Mouse (Mus musculus) neural tube, embryonic 15.5 days (tissue): ENCODE measurements around the gene Ercc1. TPM values are rescaled to one million over a fixed set of nuclear protein-coding genes. Genes with fewer than 3 reads are reported as not detected.

Experiments
- ATAC-seq: fragments of 200-750 bp; cut with Nextera tagmentation; 2 replicates; pipeline ENCODE4 v1.8.0; 2017; ENCODE audit warnings: mild to moderate bottlenecking, moderate TSS enrichment, moderate library complexity; ENCODE audit not compliant: low FRiP score
- H3K27ac ChIP-seq: fragments of 300-500 bp; sonication (generic); replicated peaks from 2 replicates; pipeline ENCODE4 v1.5.1; 2015; ENCODE audit warnings: mild to moderate bottlenecking, inconsistent platforms
- H3K27me3 ChIP-seq: fragments of 300-500 bp; sonication (generic); replicated peaks from 2 replicates; pipeline ENCODE4 v1.6.1; 2015; ENCODE audit warnings: inconsistent platforms
- H3K36me3 ChIP-seq: fragments of 300-500 bp; sonication (generic); 2 replicates; pipeline ENCODE4 v1.6.1; 2015; ENCODE audit warnings: inconsistent platforms
- H3K4me1 ChIP-seq: fragments of 300-500 bp; sonication (generic); 2 replicates; pipeline ENCODE4 v1.6.1; 2015; ENCODE audit warnings: inconsistent platforms
- H3K4me2 ChIP-seq: fragments of 300-500 bp; sonication (generic); 2 replicates; pipeline ENCODE4 v1.6.1; 2015; ENCODE audit warnings: inconsistent platforms, mild to moderate bottlenecking, moderate library complexity
- H3K4me3 ChIP-seq: fragments of 300-500 bp; sonication (generic); replicated peaks from 2 replicates; pipeline ENCODE4 v1.5.1; 2015; ENCODE audit warnings: mild to moderate bottlenecking, inconsistent platforms
- H3K9ac ChIP-seq: fragments of 300-500 bp; sonication (generic); replicated peaks from 2 replicates; pipeline ENCODE4 v1.6.1; 2015; ENCODE audit warnings: mild to moderate bottlenecking, inconsistent platforms
- H3K9me3 ChIP-seq: fragments of 300-500 bp; sonication (generic); replicated peaks from 2 replicates; pipeline ENCODE4 v1.6.1; 2016; ENCODE audit warnings: inconsistent platforms
- WGBS: fragments of 180-500 bp; shearing (Covaris S2); methylation state at CpG from one replicate; pipeline ENCODE4 v1.1.7; 2015; ENCODE audit warnings: mixed read lengths; 5-methylcytosine and 5-hydroxymethylcytosine counted together
- polyA plus RNA-seq: library from polyadenylated mRNA; unstranded; fragments of >200 nt; fragmentation: Nextera tagmentation; extraction: Ambion mirVana; gene quantifications from 2 replicates; pipeline ENCODE4 v1.2.1, GENCODE M21; 2015

The Ercc1 gene
- 78.5 and 93.5 TPM in 2 replicates for polyA plus RNA-seq

DNA sequence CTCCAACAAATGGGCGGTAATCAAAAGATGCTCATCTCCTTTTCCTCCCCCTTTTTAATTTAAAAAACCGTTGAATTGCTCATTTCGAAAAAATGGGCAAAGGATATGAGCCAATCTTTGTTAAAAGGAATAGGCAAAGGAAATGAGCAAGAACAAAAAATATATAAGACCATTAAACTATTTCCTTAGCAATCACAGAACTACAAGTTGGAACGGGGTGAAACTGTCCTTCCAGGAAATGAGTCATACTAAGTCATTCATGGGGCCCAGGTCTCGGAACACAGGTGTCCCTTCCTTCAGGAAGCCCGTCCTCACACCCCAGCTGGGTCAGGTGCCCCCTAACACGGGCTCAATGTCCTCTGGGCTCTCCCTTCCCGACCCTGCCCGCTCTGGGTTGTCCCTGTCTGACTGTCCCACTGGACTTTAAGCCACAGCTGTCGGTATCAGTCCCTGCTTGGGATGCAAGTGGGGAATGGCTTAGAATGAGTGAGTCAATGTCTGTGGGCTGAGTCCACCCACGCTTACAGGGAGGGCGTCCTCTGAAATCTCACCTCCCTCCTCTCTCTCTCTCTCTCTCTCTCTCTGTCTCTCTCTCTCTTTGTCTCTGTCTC lies at the start of gene Ercc1:
Ercc1 (plus strand) TSS at position 542 of the 611 bp plus-strand sequence.
- peak within 1 kb of the TSS; percentile 73 for H3K9ac ChIP-seq
- 28% methylated on average over 12 of the region's 12 CpGs for WGBS
- H3K27ac ChIP-seq = peak within 1 kb of the TSS; percentile 91
- H3K27me3 ChIP-seq = peaks cover 15% of the 10 kb centered on the region
- H3K4me3 ChIP-seq = peak within 1 kb of the TSS; percentile 80
- no peaks in the 10 kb centered on the region for H3K9me3 ChIP-seq
- H3K4me1 ChIP-seq = peaks cover 47% of the 10 kb centered on the region
- ATAC-seq = peak; percentile 23; the same call in 1 of the 2 replicates
- peaks cover 15% of the 10 kb centered on the region for H3K36me3 ChIP-seq
- peak within 1 kb of the TSS; percentile 98 for H3K4me2 ChIP-seq

DNA sequence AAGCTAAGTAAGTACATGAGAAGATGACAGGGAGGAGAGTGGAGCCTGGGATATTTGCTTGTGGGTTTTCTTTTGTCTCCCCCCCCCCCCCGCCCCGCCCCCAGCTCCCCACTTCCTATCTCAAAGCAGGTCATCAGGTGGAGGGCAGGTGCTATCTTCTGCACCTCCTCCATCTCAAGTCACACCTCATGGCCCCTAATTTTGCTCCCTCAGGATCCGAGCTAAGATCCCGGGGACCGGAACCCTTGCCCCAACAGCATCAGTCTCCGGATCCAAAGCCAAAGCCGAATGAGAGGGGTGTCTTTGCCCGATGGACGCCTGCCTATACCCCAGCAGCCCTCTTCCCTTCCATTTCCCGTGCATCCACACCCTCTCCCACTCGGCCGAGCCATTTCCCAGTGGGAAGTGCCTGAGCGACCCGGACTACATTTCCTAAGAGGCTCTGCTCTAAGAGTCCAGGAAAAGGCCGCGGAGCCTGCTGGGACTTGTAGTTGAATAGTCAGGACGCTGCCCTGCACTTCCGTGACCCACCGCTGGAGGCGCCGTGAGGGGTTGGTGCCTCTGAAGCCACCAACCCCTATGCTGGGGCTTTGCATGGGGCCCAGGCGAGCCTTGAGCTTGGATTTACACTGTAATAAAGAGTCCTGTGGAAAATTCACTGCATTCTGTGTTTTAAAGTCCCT lies 48.9 kb upstream of the Ercc1 start:
- H3K36me3 ChIP-seq = peaks cover 20% of the 10 kb centered on the region
- no peak overlapping the region for H3K9ac ChIP-seq
- H3K4me1 ChIP-seq = peaks cover 16% of the 10 kb centered on the region
- H3K4me3 ChIP-seq = no peak overlapping the region; the same call in 1 of the 2 replicates
- H3K9me3 ChIP-seq = no peaks in the 10 kb centered on the region
- no peaks in the 10 kb centered on the region for H3K27me3 ChIP-seq
- 14% methylated on average over 21 of the region's 22 CpGs for whole genome bisulfite sequencing
- peak overlapping the region; percentile 37; the same call in 1 of the 2 replicates for H3K27ac ChIP-seq
- H3K4me2 ChIP-seq = peak overlapping the region; percentile 52
- ATAC-seq = peak; percentile 60

DNA sequence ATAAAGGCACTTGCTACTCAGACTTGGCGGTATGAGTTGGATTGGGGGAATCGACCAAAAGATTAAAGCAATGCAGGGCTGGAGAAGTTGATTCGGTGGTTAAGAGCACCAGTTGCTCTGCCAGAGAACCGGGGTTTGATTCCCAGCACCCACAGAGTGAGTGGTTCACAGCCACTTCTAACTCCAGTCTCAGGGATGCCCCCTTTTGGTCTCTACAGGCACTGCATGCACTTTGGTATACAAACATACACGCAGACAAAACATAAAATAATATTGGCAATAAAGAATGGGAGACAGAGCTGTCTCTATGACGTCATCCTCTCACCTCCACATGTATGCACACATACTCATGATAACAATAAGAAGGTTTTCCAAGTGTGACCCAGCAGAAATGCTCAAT lies 47.5 kb upstream of the Ercc1 start:
- H3K4me3 ChIP-seq = no peak overlapping the region
- no peak overlapping the region for H3K9ac ChIP-seq
- 88% methylated on average over 6 of the region's 6 CpGs for WGBS
- H3K4me1 ChIP-seq = peaks cover 16% of the 10 kb centered on the region
- H3K27me3 ChIP-seq = peaks cover 3% of the 10 kb centered on the region
- no peak for ATAC-seq
- H3K27ac ChIP-seq = no peak overlapping the region
- H3K4me2 ChIP-seq = no peak overlapping the region
- H3K9me3 ChIP-seq = no peaks in the 10 kb centered on the region
- H3K36me3 ChIP-seq = peaks cover 20% of the 10 kb centered on the region

GRCm38 (mm10) chr7:19297794-19298193 lies 46.8 kb upstream of the Ercc1 start:
- H3K4me1 ChIP-seq = peaks cover 21% of the 10 kb centered on the region
- 93% methylated on average over 5 of the region's 5 CpGs for WGBS
- H3K4me3 ChIP-seq = no peak overlapping the region
- no peak overlapping the region for H3K9ac ChIP-seq
- no peak overlapping the region for H3K4me2 ChIP-seq
- H3K36me3 ChIP-seq = peaks cover 20% of the 10 kb centered on the region
- H3K27ac ChIP-seq = no peak overlapping the region
- H3K27me3 ChIP-seq = peaks cover 10% of the 10 kb centered on the region
- no peaks in the 10 kb centered on the region for H3K9me3 ChIP-seq
- ATAC-seq = no peak

- Histone ChIP-seq H3K4me3 (no peak overlapping the region), H3K4me1 (peaks cover 29% of the 10 kb centered on the region), H3K27me3 (peaks cover 24% of the 10 kb centered on the region), H3K4me2 (no peak overlapping the region), H3K9ac (no peak overlapping the region), H3K9me3 (no peaks in the 10 kb centered on the region), H3K36me3 (peaks cover 7% of the 10 kb centered on the region; the same call in 1 of the 2 replicates), H3K27ac (no peak overlapping the region)
- 19% methylated on average over 3 of the region's 3 CpGs for WGBS
- ATAC-seq = no peak
These were observed 45.4 kb upstream of the Ercc1 start for GRCm38 (mm10) chr7:19299194-19299593.

DNA sequence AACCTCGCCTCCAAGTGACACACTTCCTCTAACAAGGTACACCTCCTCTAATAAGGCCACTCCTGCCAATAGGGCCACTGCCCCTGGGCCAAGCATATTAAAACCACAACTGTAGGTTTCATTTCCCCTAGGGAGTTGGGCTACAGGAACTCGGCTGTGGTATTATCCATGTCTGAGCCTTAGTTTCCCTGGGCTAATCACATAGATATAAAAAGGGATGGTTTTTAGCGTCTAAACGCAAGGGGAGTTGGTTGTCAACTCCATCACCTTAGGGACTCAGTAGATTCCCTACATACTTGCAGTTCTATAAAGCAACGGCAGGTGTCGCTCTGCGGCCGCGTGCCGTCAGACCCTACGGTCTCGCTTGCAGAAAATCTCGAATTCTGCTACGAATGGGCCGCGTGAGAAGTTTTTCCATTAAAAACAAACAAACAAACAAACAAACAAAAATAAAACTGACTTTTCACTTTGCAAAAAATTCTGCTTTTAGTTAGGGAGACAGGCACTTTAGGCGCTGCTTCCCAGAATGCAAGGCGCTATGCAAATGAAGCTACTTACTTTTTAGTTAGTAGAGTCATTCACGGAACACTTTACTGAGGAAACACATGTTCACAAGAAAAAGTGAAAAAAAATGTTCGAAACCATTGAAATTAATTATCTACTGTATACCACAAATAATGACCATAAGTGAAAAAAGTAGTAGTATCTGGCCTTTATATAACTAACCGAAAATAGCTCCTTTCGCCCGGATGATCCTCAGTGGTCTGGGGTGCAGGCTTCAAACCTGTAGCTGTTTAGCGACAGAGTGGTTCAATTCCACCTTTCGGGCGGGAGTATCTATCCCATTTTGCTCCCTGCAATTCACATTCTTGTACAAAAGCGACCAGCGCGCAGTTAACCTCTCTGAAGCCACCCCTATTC lies 43.8 kb upstream of the Ercc1 start:
- Histone ChIP-seq H3K27me3 (peaks cover 39% of the 10 kb centered on the region), H3K4me2 (peak overlapping the region; percentile 69), H3K36me3 (no peaks in the 10 kb centered on the region), H3K27ac (no peak overlapping the region), H3K9me3 (no peaks in the 10 kb centered on the region), H3K9ac (peak overlapping the region; percentile 42), H3K4me3 (peak overlapping the region; percentile 53), H3K4me1 (peaks cover 39% of the 10 kb centered on the region)
- WGBS = under 1% methylated on average over 29 of the region's 29 CpGs
- peak; percentile 90 for ATAC-seq

GRCm38 (mm10) chr7:19301461-19302263 lies 42.9 kb upstream of the Ercc1 start:
- no peaks in the 10 kb centered on the region for H3K9me3 ChIP-seq
- WGBS = 7% methylated on average over 16 of the region's 16 CpGs
- peaks cover 48% of the 10 kb centered on the region for H3K27me3 ChIP-seq
- H3K4me1 ChIP-seq = peaks cover 39% of the 10 kb centered on the region
- peak overlapping the region; percentile 53 for H3K4me3 ChIP-seq
- peak overlapping the region; percentile 36 for H3K9ac ChIP-seq
- ATAC-seq = no peak
- H3K4me2 ChIP-seq = peak overlapping the region; percentile 69
- no peak overlapping the region for H3K27ac ChIP-seq
- no peaks in the 10 kb centered on the region for H3K36me3 ChIP-seq

DNA sequence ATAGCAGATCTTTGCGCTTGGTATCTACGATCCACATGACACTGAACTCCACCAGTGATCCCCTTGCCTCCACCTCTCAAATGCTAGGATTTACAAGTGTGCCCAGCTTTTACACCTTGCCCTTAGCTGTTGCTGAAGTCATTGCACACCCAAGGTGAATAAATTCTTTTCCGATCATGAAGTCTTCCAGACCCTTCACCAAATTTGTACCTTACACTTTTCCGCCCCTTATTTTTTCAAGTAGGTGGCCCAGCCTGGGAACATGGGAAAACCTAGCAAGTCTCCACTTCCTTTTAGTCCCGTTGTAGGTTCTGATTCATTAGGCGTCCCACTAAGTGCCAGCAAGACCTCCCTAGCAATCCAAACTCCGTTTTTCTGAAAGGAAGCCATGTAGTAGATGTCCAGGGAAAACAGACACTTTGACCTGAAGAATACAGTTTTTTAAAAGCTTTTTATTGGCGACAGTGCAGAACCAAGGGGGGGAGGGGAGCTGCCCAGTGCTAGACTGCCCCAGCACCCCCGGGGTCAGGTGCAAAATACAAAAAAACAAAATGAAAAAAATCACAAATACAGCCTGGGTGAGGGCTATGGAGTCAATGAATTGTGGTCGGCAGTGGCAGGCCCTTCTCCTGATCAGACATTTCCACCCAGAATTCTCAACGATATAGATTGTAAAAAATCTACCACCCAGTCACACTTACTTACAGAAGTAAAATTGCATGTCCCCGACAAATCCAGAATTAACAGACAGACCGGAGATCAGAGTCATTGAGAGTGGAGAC lies 42.1 kb upstream of the Ercc1 start:
- Histone ChIP-seq H3K4me3 (peak overlapping the region; percentile 53), H3K4me2 (peak overlapping the region; percentile 69), H3K27ac (no peak overlapping the region), H3K9me3 (no peaks in the 10 kb centered on the region), H3K9ac (peak overlapping the region; percentile 36; the same call in 1 of the 2 replicates), H3K27me3 (peaks cover 55% of the 10 kb centered on the region), H3K36me3 (no peaks in the 10 kb centered on the region), H3K4me1 (peaks cover 39% of the 10 kb centered on the region)
- 50% methylated on average over 13 of the region's 13 CpGs for WGBS
- no peak for ATAC-seq

GRCm38 (mm10) chr7:19303046-19303305 lies 41.6 kb upstream of the Ercc1 start:
- H3K9me3 ChIP-seq = no peaks in the 10 kb centered on the region
- ATAC-seq = no peak
- no peak overlapping the region for H3K4me3 ChIP-seq
- no peak overlapping the region for H3K4me2 ChIP-seq
- WGBS = 74% methylated on average over 12 of the region's 12 CpGs
- H3K27ac ChIP-seq = no peak overlapping the region
- H3K4me1 ChIP-seq = peaks cover 44% of the 10 kb centered on the region
- H3K9ac ChIP-seq = no peak overlapping the region
- H3K27me3 ChIP-seq = peaks cover 55% of the 10 kb centered on the region
- H3K36me3 ChIP-seq = no peaks in the 10 kb centered on the region

- peak overlapping the region; percentile 52 for H3K4me2 ChIP-seq
These were observed 40.8 kb upstream of the Ercc1 start for GRCm38 (mm10) chr7:19303770-19304169.

More at GRCm38 (mm10) chr7:19303770-19304169, 40.8 kb upstream of the Ercc1 start:
- no peak for ATAC-seq
- peaks cover 55% of the 10 kb centered on the region for H3K27me3 ChIP-seq
- H3K9me3 ChIP-seq = no peaks in the 10 kb centered on the region
- H3K27ac ChIP-seq = no peak overlapping the region
- no peaks in the 10 kb centered on the region for H3K36me3 ChIP-seq
- peak overlapping the region; percentile 13; the same call in 1 of the 2 replicates for H3K4me3 ChIP-seq
- H3K9ac ChIP-seq = no peak overlapping the region
- H3K4me1 ChIP-seq = peaks cover 49% of the 10 kb centered on the region
- 1% methylated on average over 16 of the region's 16 CpGs for WGBS
